Mouse (Mus musculus): ENCODE data around the gene Gm5148. TPM values are rescaled to one million over a fixed set of nuclear protein-coding genes. Genes with fewer than 3 reads are reported as not detected.

Gene Gm5148
- 2.8 and 3.6 TPM in 2 replicates for polyA plus RNA-seq (2012; rRNA removed)

GRCm38 (mm10) chr3:37724171-37724804, at the start of gene Gm5148:
Gm5148 (minus strand) TSS chr3:37724490.

Other genes with a start within 250 kb of the Gm5148 start
- 27.5 and 30.5 TPM in 2 replicates for gene Spry1, start 84.5 kb downstream of the Gm5148 start, polyA plus RNA-seq (2012; rRNA removed)